Comparison of ENCODE assay signal across 21 mouse cellular contexts in the genomic region with DNA sequence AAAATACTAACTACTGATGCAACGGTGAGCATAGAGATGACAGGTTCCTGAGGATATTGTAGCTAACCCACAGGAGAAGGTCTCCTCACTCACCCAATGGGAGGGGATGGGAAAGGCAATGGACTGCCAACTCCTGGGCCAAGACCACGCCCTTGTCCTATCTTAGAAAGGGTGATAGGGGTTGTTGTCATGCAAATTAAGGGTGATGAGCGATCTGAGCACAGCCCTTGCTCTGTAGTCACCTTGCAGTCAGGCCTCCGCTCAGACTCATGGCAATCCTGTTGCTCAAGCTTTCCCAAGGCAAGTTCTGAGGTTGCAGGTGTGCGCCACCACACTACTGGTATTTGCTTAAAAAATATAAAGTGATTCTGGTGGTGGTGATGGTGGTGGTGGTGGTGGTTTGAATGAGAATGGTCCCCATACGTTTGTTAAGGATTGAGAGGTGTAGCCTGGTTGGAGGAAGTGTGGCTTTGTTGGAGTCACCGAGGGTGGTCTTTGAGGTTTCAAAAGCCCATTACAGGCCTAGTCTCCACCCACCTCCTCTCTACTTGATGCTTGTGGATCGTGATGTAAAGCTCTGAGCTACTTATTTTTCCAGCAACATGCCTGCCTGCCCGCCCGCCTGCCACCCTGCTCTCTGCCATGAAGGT. TPM values are rescaled to one million over a fixed set of nuclear protein-coding genes. Genes with fewer than 3 reads are reported as not detected.
DNase-seq lines count a peak whose midpoint lies in the region; ATAC-seq and TF ChIP-seq lines count a peak whose summit lies in the region.
"Had no signal": no experiment of that assay in that cellular context is flagged by ENCODE, and none has a peak within 500 bp of the region (broad histone marks: within the 10 kb centered on the region; RNA-seq: fewer than 3 reads in every experiment).

No protein-coding gene starts in this region.

- peak overlapping the region; percentile 91; the same call in 1 of the 2 replicates for H3K4me3 ChIP-seq in limb, embryonic 12.5 days (replicated peaks)
- no peak overlapping the region for H3K4me3 ChIP-seq in limb, embryonic 10.5 days
- 0 out of 2 replicates have a peak overlapping the region, but pooled peaks have one; percentile 11 for H3K4me3 ChIP-seq in ES-Bruce4 (ENCODE audit: low read depth, low read length)
- H3K4me3 ChIP-seq in liver, embryonic 13.5 days (replicated peaks), result 0 out of 2 replicates have a peak overlapping the region, but pooled peaks have one; percentile 87

- H3K9ac ChIP-seq in limb, embryonic 12.5 days (replicated peaks), result no peak overlapping the region
- H3K9ac ChIP-seq in ES-Bruce4 (ENCODE audit: low read depth, poor library complexity, severe bottlenecking), result no peak overlapping the region
- no peak overlapping the region; the same call in 1 of the 2 replicates for H3K9ac ChIP-seq in liver, embryonic 13.5 days

- peak; percentile 19 for DNase-seq in cerebellum, adult 8-10 months
- DNase-seq in cerebellum, postnatal 36 days, result no peak
- DNase-seq in limb, embryonic 10.5 days (ENCODE audit: low spot score), result no peak
- no peak for DNase-seq in liver, embryonic 13.5 days
- DNase-seq in layer of hippocampus, adult 11-12 months (ENCODE audit: low spot score), result no peak
- no peak for DNase-seq in embryo, embryonic 10 days (ENCODE audit: low spot score)
- DNase-seq: adrenal gland, postnatal 25 days; B cell, adult 2 months; gastrocnemius, postnatal 36 days; kidney, postnatal 14 days; lung, postnatal 14 days; right cerebral cortex, postnatal 4 days; thymus, postnatal 25 days had no signal

- H3K36me3 ChIP-seq in limb, embryonic 12.5 days, result peaks cover 4% of the 10 kb centered on the region; the same call in 1 of the 2 replicates
- 0 out of 2 replicates have a peak, but pooled peaks cover 8% of the 10 kb centered on the region for H3K36me3 ChIP-seq in limb, embryonic 10.5 days
- no peaks in the 10 kb centered on the region for H3K36me3 ChIP-seq in ES-Bruce4 (ENCODE audit: control insufficient read depth, insufficient read depth, low read length, poor library complexity, severe bottlenecking)
- H3K36me3 ChIP-seq in liver, embryonic 13.5 days, result no peaks in the 10 kb centered on the region
- H3K36me3 ChIP-seq: embryonic facial prominence, embryonic 15.5 days; intestine, embryonic 15.5 days; limb, embryonic 13.5 days had no signal

- no peak for ATAC-seq in limb, embryonic 12.5 days (ENCODE audit: insufficient number of reproducible peaks, insufficient read depth, low FRiP score, low TSS enrichment, low read depth)
- ATAC-seq in liver, embryonic 13.5 days (ENCODE audit: low read depth), result no peak

- TF ChIP-seq CTCF in ES-Bruce4 (IDR thresholded peaks at IDR 0.05; ENCODE audit: low read depth, low read length), result no peak

- 35% methylated on average over 10 of the region's 10 CpGs for WGBS in limb, embryonic 12.5 days
- 27% methylated on average over 10 of the region's 10 CpGs for WGBS in limb, embryonic 10.5 days
- 44% methylated on average over 10 of the region's 10 CpGs for WGBS in liver, embryonic 13.5 days (ENCODE audit: insufficient replicate concordance)

- TF ChIP-seq POLR2A in ES-Bruce4 (IDR thresholded peaks at IDR 0.05; ENCODE audit: insufficient read depth, low read length), result no peak

- H3K9me3 ChIP-seq in limb, embryonic 12.5 days, result no peaks in the 10 kb centered on the region
- no peaks in the 10 kb centered on the region for H3K9me3 ChIP-seq in limb, embryonic 10.5 days (replicated peaks)
- no peaks in the 10 kb centered on the region for H3K9me3 ChIP-seq in ES-Bruce4 (replicated peaks; ENCODE audit: control insufficient read depth, insufficient read depth, low read length, poor library complexity, severe bottlenecking)
- no peaks in the 10 kb centered on the region for H3K9me3 ChIP-seq in liver, embryonic 13.5 days (replicated peaks)
- H3K9me3 ChIP-seq: embryonic facial prominence, embryonic 15.5 days; intestine, embryonic 15.5 days; limb, embryonic 13.5 days had no signal

- H3K27me3 ChIP-seq in limb, embryonic 12.5 days, result peaks cover 4% of the 10 kb centered on the region; the same call in 1 of the 2 replicates
- H3K27me3 ChIP-seq in limb, embryonic 10.5 days (ENCODE audit: low read depth, poor library complexity, severe bottlenecking), result peaks cover 18% of the 10 kb centered on the region
- no peaks in the 10 kb centered on the region for H3K27me3 ChIP-seq in ES-Bruce4 (ENCODE audit: control insufficient read depth, insufficient read depth, low read length, poor library complexity, severe bottlenecking)
- H3K27me3 ChIP-seq in liver, embryonic 13.5 days, result no peaks in the 10 kb centered on the region
- H3K27me3 ChIP-seq: embryonic facial prominence, embryonic 15.5 days; intestine, embryonic 15.5 days; Patski had no signal

- H3K27ac ChIP-seq in limb, embryonic 12.5 days, result no peak overlapping the region
- H3K27ac ChIP-seq in limb, embryonic 10.5 days, result no peak overlapping the region
- H3K27ac ChIP-seq in ES-Bruce4 (ENCODE audit: insufficient read depth, low read length), result 0 out of 2 replicates have a peak overlapping the region, but pooled peaks have one; percentile 44
- no peak overlapping the region for H3K27ac ChIP-seq in liver, embryonic 13.5 days
- H3K27ac ChIP-seq: embryonic facial prominence, embryonic 15.5 days; intestine, embryonic 15.5 days; limb, embryonic 13.5 days had no signal

- TF ChIP-seq EP300 in ES-Bruce4 (IDR thresholded peaks at IDR 0.05; ENCODE audit: insufficient read depth, low read depth, low read length), result peak; percentile 92

- H3K4me2 ChIP-seq in limb, embryonic 12.5 days, result 0 out of 2 replicates have a peak overlapping the region, but pooled peaks have one; percentile 88
- H3K4me2 ChIP-seq in liver, embryonic 13.5 days, result peak overlapping the region; percentile 99

- H3K4me1 ChIP-seq in limb, embryonic 12.5 days (replicated peaks), result peaks cover 28% of the 10 kb centered on the region
- H3K4me1 ChIP-seq in limb, embryonic 10.5 days, result peaks cover 33% of the 10 kb centered on the region
- no peaks in the 10 kb centered on the region for H3K4me1 ChIP-seq in ES-Bruce4 (ENCODE audit: control insufficient read depth, insufficient read depth, low read length)
- peaks cover 58% of the 10 kb centered on the region for H3K4me1 ChIP-seq in liver, embryonic 13.5 days (replicated peaks)

RNA-seq across cellular contexts. Expression of a gene that starts 1.3 kb away (rescaled TPM):
- polyA plus RNA-seq in limb, embryonic 12.5 days (2016; fragmentation: Nextera tagmentation; extraction: Ambion mirVana), result 5.4 and 6.5 TPM in 2 replicates
- 5.4 TPM in 2 replicates for polyA plus RNA-seq in limb, embryonic 10.5 days (2016; fragmentation: Nextera tagmentation; extraction: Ambion mirVana)
- polyA plus RNA-seq in ES-Bruce4 (2011; ENCODE audit: insufficient read depth, insufficient read length, low read depth, missing spikeins), result 3.7 and 6.0 TPM in 2 replicates
- 0.83 and 1.1 TPM in 2 replicates for polyA plus RNA-seq in liver, embryonic 13.5 days (2015; fragmentation: Nextera tagmentation; extraction: Ambion mirVana)

RNA-seq across cellular contexts. Expression of a gene that starts 54.8 kb away (rescaled TPM):
- polyA plus RNA-seq in limb, embryonic 12.5 days (2016; fragmentation: Nextera tagmentation; extraction: Ambion mirVana), result 0.13 and 0.22 TPM in 2 replicates
- polyA plus RNA-seq in limb, embryonic 10.5 days (2016; fragmentation: Nextera tagmentation; extraction: Ambion mirVana), result 0.14 and 0.18 TPM in 2 replicates
- not detected in 2 replicates for polyA plus RNA-seq in ES-Bruce4 (2011; ENCODE audit: insufficient read depth, insufficient read length, low read depth, missing spikeins)
- polyA plus RNA-seq in liver, embryonic 13.5 days (2015; fragmentation: Nextera tagmentation; extraction: Ambion mirVana), result 0.02 TPM in 1 of 2 replicates, not detected in the other
- polyA plus RNA-seq: heart, postnatal 0 days had no signal

RNA-seq across cellular contexts. Expression of a gene that starts 56.1 kb away (rescaled TPM):
- polyA plus RNA-seq in limb, embryonic 12.5 days (2016; fragmentation: Nextera tagmentation; extraction: Ambion mirVana), result not detected in 2 replicates
- polyA plus RNA-seq in limb, embryonic 10.5 days (2016; fragmentation: Nextera tagmentation; extraction: Ambion mirVana), result 0.09 TPM in 1 of 2 replicates, not detected in the other
- polyA plus RNA-seq in ES-Bruce4 (2011; ENCODE audit: insufficient read depth, insufficient read length, low read depth, missing spikeins), result not detected in 2 replicates
- 0.35 and 0.48 TPM in 2 replicates for polyA plus RNA-seq in liver, embryonic 13.5 days (2015; fragmentation: Nextera tagmentation; extraction: Ambion mirVana)
- polyA plus RNA-seq: Patski had no signal

RNA-seq across cellular contexts. Expression of a gene that starts 56.7 kb away (rescaled TPM):
- 1.1 and 1.2 TPM in 2 replicates for polyA plus RNA-seq in limb, embryonic 12.5 days (2016; fragmentation: Nextera tagmentation; extraction: Ambion mirVana)
- 0.45 TPM in 1 of 2 replicates, not detected in the other for polyA plus RNA-seq in limb, embryonic 10.5 days (2016; fragmentation: Nextera tagmentation; extraction: Ambion mirVana)
- not detected in 2 replicates for polyA plus RNA-seq in ES-Bruce4 (2011; ENCODE audit: insufficient read depth, insufficient read length, low read depth, missing spikeins)
- polyA plus RNA-seq in liver, embryonic 13.5 days (2015; fragmentation: Nextera tagmentation; extraction: Ambion mirVana), result not detected in 2 replicates
- polyA plus RNA-seq: forebrain, embryonic 16.5 days; heart, postnatal 0 days; intestine, embryonic 15.5 days had no signal
